9 mouse cellular contexts compared by ENCODE assay signal in the genomic region with DNA sequence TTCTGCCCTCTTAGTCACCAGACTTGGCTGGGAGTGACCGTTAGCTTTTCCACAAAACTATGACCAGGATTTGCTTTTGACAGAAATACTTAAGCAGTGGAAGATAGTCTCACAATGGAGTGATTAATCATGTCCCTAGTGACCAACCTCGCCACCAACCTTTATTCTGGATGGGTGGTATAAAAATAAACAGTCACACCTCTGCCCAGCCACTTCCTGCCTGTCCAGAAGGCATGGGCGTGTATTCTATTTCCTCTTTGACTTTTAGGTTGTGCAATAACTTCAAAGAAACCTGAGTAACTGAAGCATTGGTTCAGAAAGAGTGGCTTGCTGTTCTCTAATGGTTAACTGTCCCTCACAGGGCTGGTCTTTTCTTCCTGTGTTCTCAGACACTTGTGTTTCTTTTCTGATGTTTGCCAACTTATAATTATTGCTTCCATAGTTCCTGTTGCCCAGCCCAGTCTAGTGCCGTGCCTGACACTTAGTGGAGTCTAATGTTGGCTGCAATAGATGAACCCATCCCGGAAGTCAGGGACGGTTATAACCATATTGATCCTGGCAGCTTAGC. TPM values are rescaled to one million over a fixed set of nuclear protein-coding genes. Genes with fewer than 3 reads are reported as not detected.
DNase-seq lines count a peak whose midpoint lies in the region; ATAC-seq and TF ChIP-seq lines count a peak whose summit lies in the region.
"Had no signal": no experiment of that assay in that cellular context is flagged by ENCODE, and none has a peak within 500 bp of the region (broad histone marks: within the 10 kb centered on the region; RNA-seq: fewer than 3 reads in every experiment).

No protein-coding gene starts in this region.

- H3K9me3 ChIP-seq in lung, embryonic 14.5 days (ENCODE audit: low read depth, low read length) = no peaks in the 10 kb centered on the region
- H3K9me3 ChIP-seq in liver, embryonic 14.5 days (ENCODE audit: control insufficient read depth, low read length) = no peaks in the 10 kb centered on the region
- no peaks in the 10 kb centered on the region for H3K9me3 ChIP-seq in stomach, embryonic 15.5 days

- no peak overlapping the region for H3K4me2 ChIP-seq in lung, embryonic 14.5 days
- no peak overlapping the region for H3K4me2 ChIP-seq in liver, embryonic 14.5 days (ENCODE audit: low read depth)
- no peak overlapping the region for H3K4me2 ChIP-seq in stomach, embryonic 15.5 days

- H3K4me3 ChIP-seq in lung, embryonic 14.5 days (ENCODE audit: low read depth, low read length) = no peak overlapping the region
- no peak overlapping the region for H3K4me3 ChIP-seq in lung, adult 2 months (replicated peaks; ENCODE audit: extremely low read depth, low read depth, low read length)
- no peak overlapping the region for H3K4me3 ChIP-seq in brown adipose tissue, adult 24 weeks (ENCODE audit: insufficient read depth, low read depth, low read length)
- H3K4me3 ChIP-seq in liver, embryonic 14.5 days (ENCODE audit: insufficient read depth in 1 of 2, low read depth in 2 of 2, low read length in 2 of 2) = no peak overlapping the region
- H3K4me3 ChIP-seq in stomach, embryonic 15.5 days (replicated peaks) = no peak overlapping the region
- H3K4me3 ChIP-seq in thymus, adult 2 months (ENCODE audit: control insufficient read depth, insufficient read depth, low read length) = no peak overlapping the region

- TF ChIP-seq POLR2A in lung, adult 2 months (IDR thresholded peaks at IDR 0.05; ENCODE audit: borderline replicate concordance, extremely low read depth, low read depth, low read length) = no peak
- no peak for TF ChIP-seq POLR2A in thymus, adult 2 months (IDR thresholded peaks at IDR 0.05; ENCODE audit: control insufficient read depth, extremely low read depth, insufficient read depth, low read length, poor library complexity)

- peaks cover 5% of the 10 kb centered on the region; the same call in 1 of the 2 replicates for H3K4me1 ChIP-seq in lung, embryonic 14.5 days (ENCODE audit: insufficient read depth)
- H3K4me1 ChIP-seq in lung, adult 2 months (ENCODE audit: control insufficient read depth, insufficient read depth, low read length) = peaks cover 13% of the 10 kb centered on the region
- peaks cover 9% of the 10 kb centered on the region; the same call in 1 of the 2 replicates for H3K4me1 ChIP-seq in brown adipose tissue, adult 24 weeks (ENCODE audit: control insufficient read depth, insufficient read depth, insufficient read length, low read length)
- peaks cover 0 to 20% of the 10 kb centered on the region in 2 experiments; a peak in 3 of 4 replicates for H3K4me1 ChIP-seq in liver, embryonic 14.5 days (replicated peaks; ENCODE audit: control insufficient read depth in 2 of 2, insufficient read depth in 2 of 2, low read length in 1 of 2)
- H3K4me1 ChIP-seq in stomach, embryonic 15.5 days = no peaks in the 10 kb centered on the region
- peaks cover 28% of the 10 kb centered on the region for H3K4me1 ChIP-seq in thymus, adult 2 months (replicated peaks; ENCODE audit: control insufficient read depth, insufficient read depth, low read length)

- WGBS in lung, embryonic 14.5 days = 39% methylated on average over 6 of the region's 6 CpGs
- WGBS in lung, adult 2 months = 12% methylated on average over 6 of the region's 6 CpGs
- WGBS in liver, embryonic 14.5 days (ENCODE audit: insufficient replicate concordance) = 19% methylated on average over 6 of the region's 6 CpGs
- 40% methylated on average over 6 of the region's 6 CpGs for WGBS in stomach, embryonic 15.5 days
- 40% methylated on average over 6 of the region's 6 CpGs for WGBS in thymus, adult 2 months

- H3K27me3 ChIP-seq in lung, embryonic 14.5 days (ENCODE audit: insufficient read depth, low read length) = no peaks in the 10 kb centered on the region
- no peaks in the 10 kb centered on the region for H3K27me3 ChIP-seq in liver, embryonic 14.5 days (ENCODE audit: control insufficient read depth, insufficient read depth, low read length)
- no peaks in the 10 kb centered on the region for H3K27me3 ChIP-seq in stomach, embryonic 15.5 days (replicated peaks)
- H3K27me3 ChIP-seq in thymus, adult 2 months (ENCODE audit: control insufficient read depth, insufficient read depth, low read length) = no peaks in the 10 kb centered on the region

- DNase-seq in lung, embryonic 14.5 days = peak; percentile 36
- DNase-seq in lung, adult 2 months = no peak
- DNase-seq in liver, embryonic 14.5 days (ENCODE audit: low read depth in 3 of 3, low spot score in 3 of 3) = no peak
- DNase-seq in layer of hippocampus, adult 9-10 months (ENCODE audit: low spot score) = no peak
- no peak for DNase-seq in spleen, adult 18-20 months
- no peak for DNase-seq in thymus, adult 2 months

- no peak for ATAC-seq in lung, embryonic 14.5 days (ENCODE audit: insufficient read depth)
- peak; percentile 51; the same call in 1 of the 2 replicates for ATAC-seq in liver, embryonic 14.5 days (ENCODE audit: insufficient read depth)
- ATAC-seq in stomach, embryonic 15.5 days (ENCODE audit: insufficient read depth, low FRiP score, low read depth) = peak; percentile 45; the same call in 1 of the 2 replicates
- ATAC-seq: hindbrain, embryonic 16.5 days had no signal

- no peak overlapping the region for H3K27ac ChIP-seq in lung, embryonic 14.5 days (ENCODE audit: low read depth)
- H3K27ac ChIP-seq in brown adipose tissue, adult 24 weeks (replicated peaks; ENCODE audit: low read depth, low read length) = peak overlapping the region; percentile 56
- H3K27ac ChIP-seq in liver, embryonic 14.5 days = no peak overlapping the region
- H3K27ac ChIP-seq in stomach, embryonic 15.5 days = peak overlapping the region; percentile 69
- no peak overlapping the region for H3K27ac ChIP-seq in thymus, adult 2 months (ENCODE audit: control insufficient read depth, insufficient read depth, low read length)

- H3K36me3 ChIP-seq in lung, embryonic 14.5 days (ENCODE audit: insufficient read depth) = no peaks in the 10 kb centered on the region
- no peaks in the 10 kb centered on the region for H3K36me3 ChIP-seq in liver, embryonic 14.5 days (replicated peaks; ENCODE audit: control insufficient read depth, insufficient read depth, low read depth)
- no peaks in the 10 kb centered on the region for H3K36me3 ChIP-seq in stomach, embryonic 15.5 days
- no peaks in the 10 kb centered on the region for H3K36me3 ChIP-seq in thymus, adult 2 months (ENCODE audit: control insufficient read depth, insufficient read depth, low read length)

- TF ChIP-seq CTCF in lung, embryonic 14.5 days (IDR thresholded peaks at IDR 0.05; ENCODE audit: low read depth) = no peak
- no peak for TF ChIP-seq CTCF in lung, adult 2 months (IDR thresholded peaks at IDR 0.05; ENCODE audit: insufficient read depth, low read length)
- TF ChIP-seq CTCF in liver, embryonic 14.5 days (IDR thresholded peaks at IDR 0.05; ENCODE audit: low read depth) = no peak
- no peak for TF ChIP-seq CTCF in thymus, adult 2 months (IDR thresholded peaks at IDR 0.05; ENCODE audit: borderline replicate concordance, control insufficient read depth, extremely low read depth, insufficient read depth, low read length, poor library complexity)

- no peak overlapping the region for H3K9ac ChIP-seq in lung, embryonic 14.5 days
- H3K9ac ChIP-seq in liver, embryonic 14.5 days (replicated peaks) = no peak overlapping the region
- no peak overlapping the region for H3K9ac ChIP-seq in stomach, embryonic 15.5 days

- no peak for TF ChIP-seq EP300 in liver, embryonic 14.5 days (IDR thresholded peaks at IDR 0.05; ENCODE audit: low read depth)

RNA-seq across cellular contexts. Expression of a gene that starts 10.9 kb away (rescaled TPM):
- 474 and 484 TPM in 2 replicates for polyA plus RNA-seq in lung, embryonic 14.5 days (2014; fragmentation: Nextera tagmentation; extraction: Ambion mirVana)
- 352 and 457 TPM in 2 replicates for polyA plus RNA-seq in lung, adult 2 months (2012; rRNA removed)
- polyA plus RNA-seq in brown adipose tissue, adult 24 weeks (2012; ENCODE audit: insufficient read depth, insufficient read length, missing spikeins) = 603 and 650 TPM in 2 replicates
- polyA plus RNA-seq in liver, embryonic 14.5 days (2012; rRNA removed) = 49.7 and 65.6 TPM in 2 replicates
- polyA plus RNA-seq in liver, embryonic 14.5 days (2014; fragmentation: Nextera tagmentation; extraction: Ambion mirVana) = 88.3 and 99.8 TPM in 2 replicates
- polyA plus RNA-seq in stomach, embryonic 15.5 days (2015; fragmentation: Nextera tagmentation; extraction: Ambion mirVana) = 866 and 946 TPM in 2 replicates
- polyA plus RNA-seq in thymus, adult 2 months (2012; rRNA removed) = 409 and 412 TPM in 2 replicates

RNA-seq across cellular contexts. Expression of a gene that starts 44.8 kb away (rescaled TPM):
- 24.0 and 25.0 TPM in 2 replicates for polyA plus RNA-seq in lung, embryonic 14.5 days (2014; fragmentation: Nextera tagmentation; extraction: Ambion mirVana)
- polyA plus RNA-seq in lung, adult 2 months (2012; rRNA removed) = 1.8 and 2.9 TPM in 2 replicates
- polyA plus RNA-seq in brown adipose tissue, adult 24 weeks (2012; ENCODE audit: insufficient read depth, insufficient read length, missing spikeins) = 4.2 and 5.0 TPM in 2 replicates
- 2.4 and 4.0 TPM in 2 replicates for polyA plus RNA-seq in liver, embryonic 14.5 days (2012; rRNA removed)
- 6.7 and 6.8 TPM in 2 replicates for polyA plus RNA-seq in liver, embryonic 14.5 days (2014; fragmentation: Nextera tagmentation; extraction: Ambion mirVana)
- polyA plus RNA-seq in stomach, embryonic 15.5 days (2015; fragmentation: Nextera tagmentation; extraction: Ambion mirVana) = 14.0 and 17.2 TPM in 2 replicates
- polyA plus RNA-seq in thymus, adult 2 months (2012; rRNA removed) = 5.6 and 6.8 TPM in 2 replicates

Comparison
In these comparisons a context has a peak if more than half of its experiments do, and no peak if none do; other contexts are left out.
1. H3K27ac ChIP-seq: peak in brown adipose tissue, adult 24 weeks (single experiment) and stomach, embryonic 15.5 days (single experiment); none in lung, embryonic 14.5 days (single experiment), liver, embryonic 14.5 days (single experiment) and thymus, adult 2 months (single experiment).